Mouse (Mus musculus): ENCODE results near the gene Tubal3.

The Tubal3 gene

DNA sequence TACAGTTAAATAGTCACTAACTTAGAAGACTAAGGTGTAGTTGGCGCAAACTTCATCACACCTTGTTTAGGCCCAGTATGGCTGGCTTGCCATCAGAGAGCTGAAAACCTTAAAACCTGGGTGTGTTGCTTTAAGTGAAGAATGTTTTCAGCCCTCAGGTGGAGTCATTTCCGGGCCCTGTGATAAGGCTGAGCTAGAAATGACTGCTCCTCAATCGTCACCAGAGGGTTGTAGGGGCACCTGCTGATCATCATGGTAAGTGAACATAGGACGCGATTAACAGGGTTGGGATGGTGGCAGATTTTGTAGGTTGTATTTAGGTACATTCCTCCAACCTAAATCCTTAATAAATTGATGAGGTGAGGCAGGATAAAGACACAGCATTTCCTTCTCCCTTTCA is 6.4 kb downstream of the Tubal3 start:
- in situ Hi-C loops (cut with MboI, MseI) = no loop called here

DNA sequence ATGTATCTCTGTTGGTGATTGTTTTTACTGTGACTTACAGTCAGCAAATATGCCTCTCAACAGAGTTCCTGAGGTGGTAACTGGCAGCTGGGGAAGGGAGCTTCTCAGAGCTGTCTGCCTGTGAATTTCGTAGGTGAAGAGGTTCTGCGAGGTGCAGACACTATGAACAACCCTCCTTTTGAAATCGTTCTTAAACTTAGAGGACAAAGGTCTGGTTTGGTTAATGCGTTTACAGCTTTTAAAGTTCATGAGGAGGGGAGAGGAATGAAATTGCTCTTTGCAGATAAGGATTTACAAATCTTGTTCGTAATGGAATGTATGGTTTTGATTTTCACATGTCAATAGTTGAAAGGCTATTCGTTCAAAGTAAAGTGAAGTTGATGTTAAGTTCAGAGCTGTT is 7.6 kb downstream of the Tubal3 start:
- in situ Hi-C loops (cut with MboI, MseI) = no loop called here

DNA sequence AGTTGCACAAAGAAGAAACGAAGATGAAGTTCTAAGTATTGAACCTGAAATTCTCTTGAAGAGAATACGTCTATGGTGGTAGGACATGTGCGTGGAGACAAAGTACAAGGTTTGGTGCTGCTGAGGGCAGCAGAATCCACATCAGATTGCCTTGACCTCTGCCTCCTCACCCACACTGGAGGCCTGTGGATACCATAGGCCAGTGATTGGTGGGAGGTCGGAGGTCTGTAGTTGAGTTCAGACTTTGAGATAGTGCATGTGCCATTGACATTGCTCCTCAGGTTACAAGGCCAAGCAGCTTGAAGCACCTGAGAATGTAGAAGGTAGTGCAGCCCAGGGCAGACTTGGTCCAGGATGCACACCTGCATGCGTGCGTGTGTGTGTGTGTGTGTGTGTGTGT is 8.0 kb downstream of the Tubal3 start:
- in situ Hi-C loops (cut with MboI, MseI) = no loop called here

DNA sequence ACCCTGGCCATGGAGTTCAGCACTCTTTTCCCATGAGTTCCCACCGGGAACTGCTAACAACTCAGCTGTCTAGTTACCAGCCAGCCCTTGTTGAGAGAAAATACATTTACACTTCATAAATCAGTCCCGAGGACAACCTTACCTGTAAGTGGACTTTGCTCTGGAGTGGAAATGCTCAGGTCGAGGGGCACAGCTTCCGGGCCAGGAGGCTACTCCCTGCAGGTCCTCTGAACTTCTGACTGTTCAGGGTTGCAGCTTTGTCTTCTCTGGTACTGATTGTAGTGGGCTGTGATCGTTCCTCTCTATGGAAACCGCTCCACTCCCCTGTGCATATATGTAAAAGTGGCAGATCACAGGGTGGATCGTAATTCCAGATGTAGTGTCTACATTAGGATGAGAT is 26.6 kb downstream of the Tubal3 start:
- in situ Hi-C loops (cut with MboI, MseI) = no loop called here

DNA sequence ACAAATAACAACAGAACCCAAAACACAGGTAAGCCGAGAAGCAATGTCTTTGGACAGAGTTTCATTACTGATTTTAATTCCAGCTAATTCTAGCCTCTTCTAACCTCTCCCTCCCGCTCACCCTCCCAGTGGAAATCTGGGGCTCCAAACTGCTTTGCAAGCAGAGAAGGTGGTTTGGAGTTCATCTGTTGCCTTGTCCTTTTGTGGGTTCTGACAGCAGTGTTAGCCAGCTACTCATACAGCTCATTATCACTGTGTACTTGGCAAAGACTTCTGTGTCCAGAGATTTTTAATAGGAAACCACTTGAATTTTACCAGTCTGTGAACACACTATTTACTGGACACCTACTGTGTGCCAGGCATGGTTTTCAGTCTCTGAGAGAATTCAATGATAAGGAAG is 27.2 kb downstream of the Tubal3 start, which contains the start of gene Ucn3:
Gene Ucn3 (minus strand): TSS at position 101 of the 400 bp plus-strand sequence.
- in situ Hi-C loops (cut with MboI, MseI) = no loop called here

DNA sequence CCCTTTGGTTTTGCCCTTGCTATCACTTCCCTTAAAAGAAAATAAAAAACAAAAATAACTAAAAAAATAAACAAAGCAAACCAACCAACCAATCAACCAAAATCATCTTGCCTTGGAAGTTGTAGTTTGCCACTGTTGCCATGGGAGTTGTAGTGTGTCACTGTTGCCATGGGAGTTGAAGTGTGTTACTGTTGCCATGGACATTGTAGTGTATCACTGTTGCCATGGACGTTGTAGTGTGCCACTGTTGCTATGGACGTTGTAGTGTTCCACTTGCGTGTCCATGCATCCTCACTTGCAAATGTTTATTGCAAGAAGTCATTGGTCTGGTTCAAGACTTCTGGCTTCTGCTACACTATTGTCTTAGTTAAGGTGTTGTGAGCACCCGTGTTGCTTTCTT is 29.2 kb downstream of the Tubal3 start:
- in situ Hi-C loops (cut with MboI, MseI) = no loop called here

DNA sequence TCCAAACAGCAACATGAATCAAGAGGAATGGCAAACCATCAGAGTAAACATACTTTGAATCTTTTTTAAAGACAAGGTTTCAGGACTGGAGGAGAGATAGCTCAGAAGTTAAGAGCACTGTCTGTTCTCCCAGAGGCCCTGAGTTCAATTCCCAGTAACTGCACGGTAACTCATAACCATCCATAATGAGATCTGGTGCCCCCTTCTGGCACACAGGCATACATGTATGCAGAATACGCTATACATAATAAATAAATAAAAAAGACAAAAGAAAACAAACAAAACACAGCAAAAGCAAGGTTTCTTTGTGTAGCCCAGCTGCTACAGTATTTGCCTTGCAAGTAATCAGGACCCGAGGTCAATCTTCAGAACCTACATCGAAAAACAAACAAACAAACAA is 31.4 kb downstream of the Tubal3 start:
- in situ Hi-C loops (cut with MboI, MseI) = no loop called here

DNA sequence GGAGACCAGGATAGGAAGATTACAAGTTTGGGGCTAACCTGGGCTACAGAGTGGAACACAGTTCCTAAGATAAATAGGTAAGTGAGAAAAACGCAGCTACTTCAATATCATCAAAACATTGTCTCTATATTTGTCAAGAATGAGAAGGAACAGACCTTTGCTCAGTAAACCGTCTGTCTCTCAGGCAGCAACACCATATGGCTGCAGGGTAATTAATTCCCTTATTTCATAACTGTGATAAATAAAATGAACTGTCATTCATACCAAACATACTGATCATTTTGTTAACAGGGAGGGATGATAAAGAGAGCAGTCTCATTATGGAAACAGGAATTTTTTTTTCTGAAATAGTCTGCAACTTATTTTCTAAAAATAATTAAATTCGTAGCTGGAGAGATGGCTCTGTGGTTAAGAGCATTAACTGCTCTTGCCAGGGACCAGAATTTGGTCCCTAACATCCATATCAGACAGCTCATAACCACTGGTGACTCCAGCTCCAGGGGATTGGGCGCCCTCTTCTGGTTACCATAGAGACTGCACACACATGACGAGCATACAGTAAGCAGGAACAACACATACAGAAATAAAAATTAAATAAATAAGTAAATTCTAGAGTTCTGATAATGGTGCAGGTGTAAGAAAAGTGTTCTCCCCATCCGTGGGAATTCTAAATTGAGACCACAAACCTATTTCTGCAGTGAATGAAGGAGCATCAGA is 33.3 kb downstream of the Tubal3 start:
- in situ Hi-C loops (cut with MboI, MseI) = no loop called here

DNA sequence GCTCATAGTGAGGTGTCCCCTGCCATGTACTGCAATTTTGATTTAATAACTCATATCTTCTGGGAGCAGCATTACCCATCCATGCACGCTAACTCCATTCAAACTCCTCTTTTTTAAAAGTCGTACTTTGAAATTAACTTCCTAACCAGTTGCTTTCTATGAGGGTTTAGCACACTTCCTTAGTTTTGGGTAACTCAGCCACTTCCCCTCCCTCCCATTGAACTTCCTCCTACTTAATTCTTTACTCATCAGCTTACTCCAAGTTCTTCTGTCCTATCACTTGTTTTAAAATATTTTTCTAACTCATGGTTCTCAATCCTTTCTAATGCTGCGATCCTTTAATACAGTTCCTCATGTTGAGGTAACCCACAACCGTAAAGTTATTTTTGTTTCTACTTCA is 50.8 kb downstream of the Tubal3 start:
- in situ Hi-C loops (cut with MboI, MseI) = no loop called here

Data from T-helper 2 cell (primary cell).